Mouse (Mus musculus) hematopoietic stem cell, adult 5-6 weeks (primary cell): Measurements from ENCODE around the gene Dupd1. TPM values are rescaled to one million over a fixed set of nuclear protein-coding genes. Genes with fewer than 3 reads are reported as not detected.
A peak's percentile ranks its signal among the peaks of the same experiment; 100 is the strongest.

Experiments
- ATAC-seq, 2 experiments: fragments of 125-278 bp in 1 of 2; replicated peaks in 1 of 2; 2 replicates each; pipeline ENCODE4 v1.8.0; 2016 to 2017; ENCODE audit warnings: inconsistent platforms in 2 of 2, mild to moderate bottlenecking in 2 of 2, moderate number of reproducible peaks in 2 of 2, low read depth in 1 of 2, moderate TSS enrichment in 1 of 2; ENCODE audit not compliant: low FRiP score in 2 of 2, poor library complexity in 2 of 2, severe bottlenecking in 2 of 2, insufficient read depth in 1 of 2, low TSS enrichment in 1 of 2
- total RNA-seq: library from RNA; stranded (forward); fragments of 172-1452, 232-1000 nt; gene quantifications from 2 replicates; pipeline ENCODE4 v1.2.3, GENCODE M21; 2017

The Dupd1 gene
- total RNA-seq, 1 experiment from 2014 or later, result not detected

DNA sequence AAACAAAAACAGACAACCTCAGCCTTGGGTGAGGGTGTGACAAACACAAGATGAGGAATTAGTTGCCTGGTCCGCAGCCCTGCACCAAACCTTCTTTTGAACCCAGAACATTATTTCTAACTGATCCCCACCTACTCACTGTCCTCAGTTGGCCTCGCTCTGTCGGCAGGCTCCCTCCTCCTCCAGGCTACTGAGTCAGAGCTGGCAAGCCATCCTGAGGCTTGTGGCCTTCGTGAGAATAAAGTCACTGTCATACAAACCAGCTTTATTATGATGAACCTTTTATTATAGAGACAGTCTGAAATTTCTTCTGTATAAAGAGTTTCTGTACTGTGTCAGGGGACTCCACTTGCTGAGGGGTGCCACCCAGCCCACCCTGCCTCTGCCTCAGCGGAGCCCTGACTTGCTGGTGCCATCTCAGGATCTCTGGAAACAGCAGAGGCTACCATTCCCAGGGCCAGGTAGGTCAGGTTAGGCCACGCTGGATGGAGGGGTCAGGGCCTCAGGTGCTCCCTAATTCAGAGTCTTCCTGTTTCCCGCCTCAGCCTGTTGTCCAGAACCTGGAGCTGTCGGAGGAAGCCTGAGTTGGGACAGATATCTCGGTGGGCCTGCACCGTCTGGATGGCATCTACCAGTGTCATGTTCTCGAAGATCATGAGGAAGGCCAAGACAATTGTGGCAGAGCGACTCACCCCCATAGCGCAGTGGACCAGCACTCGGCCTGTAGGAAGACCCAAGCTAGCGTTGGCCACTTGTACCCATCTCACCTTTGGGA lies 18.9 kb upstream of the Dupd1 start:
- no peak for ATAC-seq

DNA sequence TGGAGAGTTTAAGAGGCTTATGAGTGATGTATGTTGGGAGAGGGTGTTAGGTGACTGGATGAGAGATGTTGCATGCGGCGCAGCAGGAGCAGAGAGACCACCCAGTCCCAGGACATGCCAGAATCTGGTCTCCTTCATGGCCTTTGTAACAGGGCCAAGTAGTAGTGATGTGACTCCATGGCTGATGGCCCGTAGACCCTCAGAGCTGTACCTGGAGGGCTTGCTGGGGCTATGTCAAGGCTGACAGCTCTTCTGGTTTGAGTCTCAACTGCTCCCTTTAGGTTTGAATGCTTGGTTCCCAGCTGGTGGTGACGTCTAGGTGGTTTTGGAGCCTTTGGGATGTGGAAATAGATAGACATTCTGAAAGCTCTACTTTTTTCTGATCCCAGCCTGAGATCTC lies 15.6 kb upstream of the Dupd1 start:
- ATAC-seq, result no peak

DNA sequence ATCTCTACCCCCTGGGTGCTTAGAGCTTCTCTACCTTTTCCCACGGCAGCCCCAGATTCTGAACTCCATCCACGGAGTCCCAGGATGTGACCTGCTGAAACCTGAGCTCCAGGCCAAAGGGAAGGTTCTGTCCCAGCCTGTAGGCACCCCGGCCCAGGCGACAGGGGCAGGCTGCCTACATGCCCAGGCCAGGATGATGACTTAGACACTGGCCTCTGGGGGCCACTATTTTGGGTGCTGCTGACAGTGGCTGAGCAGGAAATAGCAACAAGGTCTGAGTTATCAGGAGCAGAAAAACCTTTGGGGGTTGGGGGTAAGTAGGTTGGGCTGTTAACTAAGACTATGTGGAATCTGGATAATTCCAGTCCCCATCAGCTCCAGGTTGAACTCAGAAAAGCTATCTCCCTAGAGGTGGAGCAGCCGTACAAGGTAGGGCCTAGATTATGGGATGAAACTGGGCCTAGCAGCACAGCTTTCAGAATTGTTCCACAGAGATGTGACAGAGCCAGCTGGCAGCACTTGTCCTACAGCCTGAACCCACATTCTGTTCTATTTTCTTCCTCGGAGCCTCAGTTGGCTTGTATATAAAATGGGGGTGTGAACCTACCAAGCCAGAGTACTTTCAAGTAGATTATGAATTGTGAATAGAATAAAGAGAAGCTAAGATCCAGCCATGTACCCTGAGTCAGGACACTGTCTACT lies 14.8 kb upstream of the Dupd1 start:
- ATAC-seq, result no peak

DNA sequence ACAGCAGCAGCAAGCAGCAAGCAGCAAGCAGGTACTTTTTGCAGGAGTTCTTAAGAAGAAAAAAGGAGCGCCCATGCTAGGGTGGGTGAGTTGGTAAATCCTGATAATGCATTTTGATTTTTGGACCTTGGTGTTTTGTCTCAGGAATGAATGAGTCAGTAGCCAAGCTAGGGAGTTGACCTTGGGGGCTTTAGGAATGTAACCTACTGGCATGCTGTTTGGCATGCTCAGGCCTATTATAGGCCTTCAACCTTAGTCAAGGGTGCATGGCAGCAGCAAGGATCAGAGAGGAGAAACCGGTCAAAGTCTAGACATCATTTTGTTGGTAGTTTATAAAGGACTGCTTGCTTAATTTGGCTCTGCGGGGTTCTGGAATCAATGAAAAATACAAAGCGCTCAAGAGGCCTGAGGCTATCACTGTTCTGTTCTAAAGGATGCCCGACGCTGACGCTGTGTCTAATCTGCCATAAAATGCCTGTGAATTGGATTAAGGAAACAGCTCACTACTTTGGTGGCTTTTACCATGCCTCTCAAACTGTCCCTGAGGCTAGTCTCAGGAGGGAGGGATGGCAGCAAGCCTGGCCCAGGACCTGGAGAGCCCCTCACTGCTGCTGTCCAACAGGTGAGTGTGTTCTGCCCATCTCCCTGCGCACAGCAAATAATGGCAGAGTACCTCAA lies 7.8 kb upstream of the Dupd1 start:
- no peak for ATAC-seq

DNA sequence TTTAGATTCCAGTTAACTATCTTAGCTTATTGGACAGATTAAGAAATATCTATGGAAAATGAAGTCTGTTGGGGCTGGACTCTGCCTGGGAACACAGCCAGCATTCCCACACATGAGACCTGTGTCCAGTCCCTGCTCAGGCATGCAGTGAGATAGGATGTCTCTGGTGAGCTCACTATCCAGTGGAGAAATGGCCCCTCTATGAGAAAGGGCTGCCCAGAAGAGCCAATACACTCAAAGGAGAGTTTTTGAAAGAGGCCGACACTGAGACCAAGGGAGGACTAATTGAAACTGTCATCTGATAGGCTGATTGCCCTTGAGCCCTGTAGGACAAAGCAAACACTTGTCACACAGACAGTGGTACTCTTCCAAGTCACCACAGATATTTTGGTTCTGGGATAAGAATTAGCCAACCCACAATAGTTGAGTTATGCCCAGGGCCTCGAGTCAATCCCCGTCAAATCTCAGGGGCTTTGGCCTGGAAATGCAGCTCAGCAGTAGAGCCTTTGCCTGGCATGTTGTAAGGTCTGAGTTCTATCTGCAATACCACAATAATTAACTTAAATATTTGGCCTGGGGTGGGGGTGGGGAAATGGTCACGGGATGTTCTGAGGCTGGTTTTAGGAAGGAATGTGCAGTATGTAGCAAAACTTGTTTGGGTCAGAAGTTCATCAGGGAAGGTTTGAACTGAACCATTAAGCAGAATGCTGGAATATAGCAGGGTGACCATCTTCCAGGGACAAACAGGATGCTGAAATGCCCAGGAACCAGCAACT lies 6.2 kb upstream of the Dupd1 start:
- ATAC-seq, result no peak

DNA sequence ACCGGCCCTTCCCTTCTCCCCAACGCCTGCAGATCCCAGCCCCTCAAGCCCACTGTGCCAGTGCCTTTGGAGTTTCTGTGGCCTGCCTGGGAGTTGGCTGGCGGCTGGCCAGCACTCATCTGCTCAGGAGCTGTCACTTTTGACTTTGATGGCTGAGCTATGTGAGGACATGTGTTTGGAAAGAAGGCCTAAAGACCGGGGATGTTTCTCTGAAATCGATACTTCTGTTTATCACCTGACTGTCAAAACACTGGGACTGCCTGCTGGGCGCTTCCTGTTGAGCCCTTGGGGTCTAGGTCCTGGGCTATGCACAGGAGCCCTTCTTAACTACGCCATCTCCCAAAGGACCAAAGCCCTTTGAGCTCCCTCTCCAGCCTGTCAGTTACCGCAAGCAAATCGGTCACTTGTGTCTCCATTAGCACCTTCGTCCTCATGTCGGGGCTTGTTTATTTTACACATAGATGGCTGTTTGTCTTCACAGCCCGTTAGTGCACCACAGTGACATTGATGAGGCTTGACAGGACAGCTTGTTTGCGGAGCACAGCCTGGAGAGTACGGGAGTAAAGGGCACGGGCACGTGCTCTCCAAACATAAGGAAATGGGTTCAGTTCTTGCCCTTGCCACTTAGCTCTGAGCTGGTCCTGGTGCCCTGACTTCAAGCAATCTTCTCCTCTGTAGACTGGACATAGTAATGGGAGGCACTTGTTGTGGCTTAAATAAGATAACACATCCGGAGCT lies 5.4 kb upstream of the Dupd1 start:
- no peak for ATAC-seq

DNA sequence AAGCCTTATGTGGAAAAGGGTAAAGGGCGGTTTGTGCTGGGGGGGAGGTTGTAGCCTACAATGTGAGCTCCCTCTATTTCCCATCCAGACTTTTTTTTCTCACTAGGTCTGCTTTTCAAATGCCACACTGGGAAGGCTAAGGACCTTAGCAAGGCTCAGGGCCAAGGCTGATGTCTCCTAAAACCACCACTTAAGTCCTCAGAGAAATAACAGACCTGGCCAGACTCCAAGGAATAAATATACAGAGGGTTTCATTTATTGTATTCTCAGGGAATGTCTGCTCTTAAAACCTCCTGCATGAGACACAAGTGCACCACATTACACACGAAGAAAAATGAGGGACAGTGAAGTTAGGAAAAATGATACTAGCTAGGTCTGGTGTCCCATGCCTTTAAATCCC lies 3.1 kb downstream of the Dupd1 start:
- ATAC-seq, result no peak

DNA sequence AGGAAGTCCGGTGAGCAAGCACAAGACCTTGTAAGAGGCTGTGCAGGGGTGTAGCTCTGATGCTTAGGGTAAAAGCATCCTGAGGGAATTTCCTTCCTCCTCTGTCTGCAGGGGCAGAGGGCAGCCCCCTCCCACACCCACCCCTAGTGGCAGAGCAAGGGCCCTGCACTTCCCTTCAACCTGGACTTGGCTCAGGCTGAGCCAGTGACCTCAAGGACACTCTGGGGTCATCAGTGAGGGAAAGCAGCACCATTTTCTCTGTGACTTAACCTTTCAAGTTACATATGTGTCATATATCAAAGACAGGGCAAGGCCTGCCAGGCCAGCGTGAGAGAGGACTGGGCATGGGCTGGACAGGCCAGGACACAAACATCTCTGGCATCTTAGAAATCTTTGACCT lies 4.8 kb downstream of the Dupd1 start:
- no peak for ATAC-seq

DNA sequence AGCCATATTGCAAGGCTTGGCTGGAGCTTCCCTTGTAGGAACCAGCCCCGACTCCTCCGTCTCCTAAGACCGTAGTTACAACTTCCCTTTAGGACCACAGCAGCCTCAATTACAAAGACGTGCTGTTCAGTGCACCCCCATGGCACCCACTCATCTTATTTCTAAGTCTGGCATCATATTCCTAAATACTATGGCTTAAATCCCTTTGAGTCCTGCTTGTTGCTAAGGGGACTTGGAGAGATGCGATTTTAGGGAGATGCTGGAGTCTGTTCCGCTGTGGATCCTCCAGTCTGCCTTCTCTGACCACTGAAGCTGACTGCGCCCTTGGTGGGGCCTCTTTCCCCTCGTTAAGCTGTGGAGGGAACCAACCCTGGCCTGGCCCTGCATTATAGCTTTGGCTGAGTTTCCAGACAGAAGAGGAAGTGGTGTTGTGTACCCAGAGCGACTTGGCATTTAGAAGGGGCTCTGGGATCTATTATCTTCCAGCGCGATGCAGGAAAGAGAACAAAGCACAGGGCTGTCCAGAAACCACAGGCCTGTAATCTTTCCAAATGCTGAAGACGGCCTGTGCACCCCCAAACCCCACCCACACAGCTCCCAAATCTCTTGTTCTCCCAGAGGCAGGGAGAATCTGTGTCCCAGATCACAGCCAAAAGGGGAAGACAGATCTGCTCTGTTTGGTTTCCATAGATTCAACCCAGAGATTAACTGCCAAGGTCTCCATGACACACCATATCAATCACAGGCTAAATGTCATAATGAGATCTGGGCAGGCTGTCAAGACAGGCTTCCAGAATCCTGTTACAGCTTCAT lies 7.4 kb downstream of the Dupd1 start:
- peak; percentile 89 to 95 for ATAC-seq

DNA sequence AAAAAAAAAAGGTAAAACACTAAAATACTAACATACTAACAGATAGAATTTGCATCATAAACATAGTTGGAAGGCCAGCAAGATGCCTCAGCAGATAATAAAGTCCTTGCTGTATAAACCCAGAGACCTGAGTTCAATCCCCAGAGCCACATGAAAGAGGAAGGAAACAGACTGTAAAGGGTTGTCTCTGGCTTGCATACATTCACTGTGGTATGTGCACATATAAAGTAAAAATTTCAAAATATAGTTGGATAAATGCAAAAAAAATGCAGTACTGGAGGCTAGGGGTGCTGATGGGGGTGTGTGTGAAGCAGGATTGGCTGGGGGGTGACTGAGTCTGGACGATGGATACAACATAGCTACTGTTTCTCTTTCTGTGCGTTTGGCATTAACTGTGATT lies 8.9 kb downstream of the Dupd1 start:
- ATAC-seq, result no peak

DNA sequence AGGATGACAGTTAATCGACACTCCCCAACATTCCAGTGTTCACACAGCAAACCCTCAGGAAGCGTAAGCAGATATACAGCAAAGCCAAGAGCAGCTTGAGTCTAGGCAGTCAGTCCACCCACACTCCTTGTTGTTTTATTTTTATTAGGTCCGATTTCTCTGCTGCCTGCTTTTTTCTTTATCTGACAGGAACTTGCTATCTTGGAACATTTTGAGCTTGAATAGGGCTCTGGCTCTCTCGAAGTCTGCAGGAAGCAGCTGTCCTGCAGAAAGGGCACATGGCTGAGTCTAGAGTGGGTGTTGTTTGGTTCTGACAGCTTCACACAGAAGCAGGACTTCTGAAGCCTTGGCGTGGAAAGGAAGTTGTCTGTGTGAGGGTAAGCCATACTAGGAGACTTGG lies 11.1 kb downstream of the Dupd1 start:
- ATAC-seq, result peak; percentile 15 to 35; a peak in 1 of 4 replicates

DNA sequence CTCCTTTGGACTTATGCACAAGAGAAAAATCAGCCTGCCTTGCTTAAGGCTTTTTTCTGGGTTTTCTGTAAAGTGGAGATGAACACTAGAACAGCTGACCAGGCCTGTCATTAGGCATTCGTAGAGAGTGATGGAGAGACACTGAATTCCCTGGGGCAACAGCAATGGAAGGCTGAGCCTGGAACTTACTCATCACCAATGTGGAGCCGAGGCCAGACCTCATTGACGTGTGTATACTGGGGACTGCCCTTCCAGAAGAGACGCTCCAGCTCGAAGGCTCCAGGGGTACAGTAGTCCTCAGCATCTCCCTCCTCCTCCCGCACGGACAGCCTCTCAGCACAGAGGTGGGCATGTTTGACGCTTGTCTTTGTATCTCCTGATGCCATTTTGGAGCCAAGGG lies 11.7 kb downstream of the Dupd1 start:
- no peak for ATAC-seq

DNA sequence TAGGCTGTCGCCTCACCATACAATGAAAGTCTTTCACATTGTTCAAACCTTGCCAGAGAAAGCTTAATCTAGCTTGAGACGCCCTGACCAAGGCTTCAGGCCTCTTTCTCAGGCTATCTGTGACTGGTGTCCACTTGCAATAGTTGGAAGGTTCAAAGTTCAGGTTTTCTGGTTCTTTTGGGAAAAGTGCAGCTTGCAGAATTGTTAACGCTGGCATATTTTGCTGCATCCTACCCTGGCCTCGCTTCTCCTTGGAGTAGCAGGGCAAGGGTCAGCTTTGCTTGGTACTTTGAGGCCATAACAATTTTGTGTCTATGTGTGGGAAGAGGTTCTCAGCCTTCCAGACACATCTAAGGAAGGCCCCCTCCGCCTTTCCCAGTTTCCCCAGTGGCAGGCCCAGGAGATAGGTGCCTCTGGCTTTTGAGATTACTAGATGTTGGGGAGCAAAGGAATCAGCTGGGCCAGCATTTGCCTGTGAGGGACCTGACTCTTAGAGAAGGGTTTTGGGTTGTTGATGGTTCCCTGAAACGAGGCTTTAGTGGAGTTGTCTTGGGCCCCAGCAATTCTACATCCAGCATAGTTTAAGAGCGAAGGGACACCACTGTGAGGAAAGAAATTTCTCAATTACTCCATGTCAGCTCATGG lies 18.1 kb downstream of the Dupd1 start:
- ATAC-seq, result no peak

DNA sequence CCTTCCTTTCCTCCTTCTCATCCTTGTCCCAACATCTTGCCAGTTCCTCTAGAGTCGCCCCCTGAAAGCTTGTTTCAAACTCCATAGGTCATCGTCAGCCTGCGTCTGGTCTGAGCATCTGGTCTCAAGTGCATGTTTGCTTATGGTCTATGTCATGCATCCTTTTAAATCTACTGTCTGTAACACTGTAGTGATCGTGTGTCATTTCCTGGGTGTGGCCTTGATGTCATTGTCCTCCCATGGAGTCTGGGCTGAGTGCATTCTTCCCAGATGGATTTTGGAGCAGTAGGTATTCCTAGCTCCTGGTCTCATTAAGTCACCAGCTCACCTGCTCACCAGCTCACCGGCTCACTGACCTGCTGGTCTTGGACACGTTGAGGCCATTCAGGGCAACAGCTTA lies 19.4 kb downstream of the Dupd1 start:
- no peak for ATAC-seq

DNA sequence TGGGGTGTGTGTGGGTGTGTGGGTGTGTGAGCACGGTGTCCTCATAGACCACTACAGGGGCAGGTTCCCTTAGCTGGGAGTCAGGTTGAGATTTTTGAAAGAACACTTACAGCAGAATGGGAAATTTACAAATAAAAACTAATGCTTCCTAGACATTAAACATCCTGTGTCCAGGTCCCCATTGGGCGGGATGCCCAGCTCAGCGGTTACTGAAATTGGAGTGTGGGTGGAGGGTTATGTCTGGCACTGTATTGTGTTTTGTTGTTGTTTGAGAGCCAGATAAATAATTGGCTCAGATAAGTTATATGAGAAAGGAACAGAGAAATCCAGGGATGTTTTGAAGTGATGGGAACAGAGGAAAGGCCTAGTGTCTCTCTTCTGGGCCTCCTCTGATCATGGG lies 23.3 kb downstream of the Dupd1 start:
- no peak for ATAC-seq
